Mouse (Mus musculus) gastrocnemius, postnatal 14 days (tissue): ENCODE results near the gene Actrt3. TPM values are rescaled to one million over a fixed set of nuclear protein-coding genes. Genes with fewer than 3 reads are reported as not detected.
"Not testable (repeated sequence)": the region's sequence is repeated elsewhere in the genome, so short reads cannot be mapped to it uniquely, and the experiment has no call there.

Experiments
- DNase-seq: peaks from one replicate; pipeline ENCODE4 v3.0.0; 2021; ENCODE audit warnings: mixed read lengths
- intact Hi-C: fragments of 180-260 bp; cut with DNase I; formaldehyde crosslinking; loops from one replicate; pipeline ENCODE4 v1.15.1; 2025; ENCODE audit warnings: low total_unique reads
- total RNA-seq, 2 experiments: library from RNA; stranded (reverse); gene quantifications; 2 replicates each; pipeline ENCODE4 v1.2.3; 2021

Actrt3 gene
- total RNA-seq, 2 experiments from 2014 or later: not detected

DNA sequence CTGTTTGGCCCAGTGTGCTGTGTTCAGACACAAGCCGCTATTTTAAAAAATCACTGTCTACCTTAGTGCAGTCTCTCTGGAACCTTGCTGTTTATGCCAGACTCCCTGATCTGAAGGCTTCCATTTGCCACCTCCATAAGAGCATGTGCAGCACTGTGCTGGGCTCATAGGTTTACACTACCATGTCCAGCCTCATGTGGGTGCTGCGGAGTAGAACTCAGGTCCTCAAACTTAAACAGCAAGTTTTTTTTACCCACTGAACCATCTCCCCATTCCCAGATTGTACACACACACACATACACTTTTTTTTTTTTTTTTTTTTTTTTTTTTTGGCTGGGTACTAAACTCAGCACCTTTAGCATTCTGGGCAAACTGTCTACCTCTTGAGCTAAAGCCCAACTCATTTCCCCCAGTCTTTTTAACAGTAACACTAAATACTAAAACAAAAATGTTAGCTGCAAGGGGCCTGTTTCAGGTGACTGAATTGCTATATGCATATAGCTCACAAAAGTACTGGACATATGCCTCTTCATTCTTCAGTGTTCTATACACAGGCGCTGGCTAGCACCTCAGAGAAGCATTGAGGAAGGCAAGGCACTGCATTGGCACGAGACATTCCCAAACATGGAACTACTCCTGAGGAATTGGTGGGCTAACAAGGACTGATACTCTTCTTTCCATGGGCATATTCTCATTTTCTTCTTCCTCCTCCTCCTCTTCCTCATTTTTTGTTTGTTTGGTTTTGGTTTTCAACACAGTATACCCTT is 5.8 kb downstream of the Actrt3 start:
- no peak for DNase-seq
- intact Hi-C loops: loop anchor here (10.0 kb wide), 1 partner anchor 401 kb away; the partner anchor contains the start of gene Prkci

DNA sequence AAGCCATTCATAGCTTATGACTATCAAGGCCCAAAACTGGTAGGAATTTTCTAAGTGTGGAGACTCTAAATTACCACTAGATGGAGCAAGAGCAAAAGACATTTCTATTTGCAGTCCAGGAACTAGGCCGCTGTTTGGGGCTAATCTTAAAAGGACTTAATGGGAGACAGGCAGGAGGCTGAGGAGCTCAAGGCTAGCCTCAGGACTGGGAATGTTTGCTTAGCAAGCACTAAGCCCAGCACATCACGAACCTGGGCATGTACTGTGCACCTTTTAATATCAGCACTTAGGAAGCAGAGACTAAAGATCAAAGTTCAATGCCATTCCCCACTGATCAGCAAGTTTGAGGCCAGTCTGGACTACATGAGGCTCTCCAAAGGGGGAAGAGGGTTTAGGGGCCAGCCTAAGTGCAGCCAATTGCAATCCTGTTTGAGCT is 7.3 kb downstream of the Actrt3 start:
- DNase-seq: no peak
- intact Hi-C loops: loop anchor here (10.0 kb wide), 1 partner anchor 402 kb away; the partner anchor contains the start of gene Prkci

DNA sequence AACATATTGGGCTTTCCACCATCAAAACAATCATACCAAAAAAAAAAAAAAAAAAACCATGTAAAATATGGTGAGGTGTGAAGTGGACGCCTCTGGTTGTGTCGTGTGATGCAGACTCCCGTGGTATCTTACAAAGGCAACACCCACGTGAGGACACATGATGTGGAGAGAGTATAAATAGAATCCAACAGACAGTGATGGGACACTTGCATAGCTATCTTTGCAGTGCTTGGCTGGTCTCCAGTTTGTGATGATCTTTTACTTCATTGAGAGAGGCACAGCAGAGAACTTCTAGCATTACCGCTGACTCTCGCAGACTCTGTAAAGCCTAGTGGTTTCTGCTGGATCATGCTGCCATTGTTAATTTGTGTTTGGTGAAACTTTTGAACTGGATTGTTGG is 10.9 kb downstream of the Actrt3 start:
- intact Hi-C loops: no loop called here

DNA sequence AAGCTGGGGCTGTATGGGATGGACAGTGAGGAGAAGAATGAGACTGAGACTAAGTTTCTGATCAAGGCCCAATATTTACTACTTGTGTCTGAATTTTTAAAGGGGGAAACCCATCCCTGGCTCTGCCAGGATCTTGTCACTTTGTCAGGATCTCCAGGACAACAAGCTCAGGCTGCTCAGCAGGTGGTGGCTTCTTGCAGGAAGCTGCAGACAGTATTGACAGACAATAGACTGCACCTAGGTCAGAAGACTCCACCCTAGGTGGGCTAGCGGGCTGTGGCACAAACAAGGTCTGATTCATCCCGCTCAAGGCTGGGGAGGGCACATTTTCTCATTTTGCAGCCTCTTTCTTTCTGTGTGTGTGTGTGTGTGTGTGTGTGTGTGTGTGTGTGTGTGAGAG is 26.2 kb downstream of the Actrt3 start:
- intact Hi-C loops: no loop called here
- no peak for DNase-seq

More for the DNA sequence above, 10.9 kb downstream of the Actrt3 start:
- DNase-seq: no peak

DNA sequence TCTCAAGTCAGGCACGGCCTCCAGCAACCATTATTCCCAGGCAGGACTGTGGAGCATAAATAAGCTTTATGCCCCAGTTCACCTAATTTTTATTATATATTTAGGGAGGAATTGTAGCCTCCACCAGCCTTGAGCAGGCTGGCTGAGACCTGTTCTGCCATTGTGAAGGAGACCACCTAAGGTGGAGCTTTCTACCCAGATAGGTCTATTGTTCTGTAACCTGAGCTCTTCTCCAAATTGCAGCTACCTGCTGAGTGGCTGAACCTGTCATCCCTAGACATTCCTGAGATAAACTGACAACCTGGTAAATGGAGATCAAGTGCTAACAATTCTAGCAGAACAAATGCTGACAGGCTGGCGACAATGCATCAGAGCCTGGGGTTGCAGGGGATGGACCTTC is 33.4 kb downstream of the Actrt3 start:
- DNase-seq, intact Hi-C loops: not testable (repeated sequence)

DNA sequence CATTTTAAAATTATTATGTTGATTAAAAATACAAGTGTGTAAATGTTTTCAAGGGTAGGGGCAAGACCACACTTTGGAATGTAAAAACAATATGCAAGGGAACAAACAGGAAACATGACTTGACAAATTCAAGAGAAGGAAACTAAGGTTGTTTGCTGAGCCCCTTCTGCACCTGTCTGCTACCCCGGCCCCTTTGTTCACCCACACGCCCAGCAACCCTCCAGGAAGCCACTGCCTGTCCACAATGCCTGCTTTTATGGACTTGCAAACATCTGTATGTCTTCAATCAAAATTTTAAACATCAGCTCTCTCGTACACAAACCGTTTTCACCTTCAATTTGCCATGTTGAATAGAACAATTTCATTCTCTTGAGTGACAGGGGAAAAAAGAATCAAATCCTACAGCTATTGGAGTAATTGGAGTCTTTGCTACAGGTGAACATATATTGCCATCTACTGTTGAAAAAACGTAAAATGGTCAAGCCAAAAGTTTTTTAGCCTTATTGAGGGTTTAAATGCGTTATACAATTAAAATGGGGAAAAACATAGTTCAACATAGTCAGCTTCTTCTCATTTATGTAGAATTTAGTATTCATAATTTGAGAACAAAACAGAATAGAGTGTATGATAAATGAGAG is 38.9 kb downstream of the Actrt3 start:
- intact Hi-C loops: no loop called here
- no peak for DNase-seq

DNA sequence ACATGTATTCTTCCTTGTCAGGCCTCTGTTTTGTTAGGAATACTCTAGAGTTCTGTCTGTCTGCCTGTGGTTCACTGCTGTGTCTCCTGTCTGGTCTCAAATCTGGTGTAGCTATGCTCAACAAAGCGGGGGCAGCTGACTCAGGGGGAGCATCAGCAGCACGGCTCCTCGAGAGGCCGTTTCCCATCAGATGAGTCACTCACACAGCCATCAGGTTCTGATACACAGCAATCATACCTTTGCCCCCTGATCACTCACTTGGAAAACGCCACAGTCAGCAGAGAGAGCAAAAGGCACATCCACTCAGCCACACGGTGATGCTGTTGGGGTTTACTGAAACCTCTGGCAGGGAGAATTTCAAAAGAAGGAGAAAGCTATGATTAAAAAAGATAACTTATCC is 46.0 kb downstream of the Actrt3 start:
- no peak for DNase-seq
- intact Hi-C loops: no loop called here

DNA sequence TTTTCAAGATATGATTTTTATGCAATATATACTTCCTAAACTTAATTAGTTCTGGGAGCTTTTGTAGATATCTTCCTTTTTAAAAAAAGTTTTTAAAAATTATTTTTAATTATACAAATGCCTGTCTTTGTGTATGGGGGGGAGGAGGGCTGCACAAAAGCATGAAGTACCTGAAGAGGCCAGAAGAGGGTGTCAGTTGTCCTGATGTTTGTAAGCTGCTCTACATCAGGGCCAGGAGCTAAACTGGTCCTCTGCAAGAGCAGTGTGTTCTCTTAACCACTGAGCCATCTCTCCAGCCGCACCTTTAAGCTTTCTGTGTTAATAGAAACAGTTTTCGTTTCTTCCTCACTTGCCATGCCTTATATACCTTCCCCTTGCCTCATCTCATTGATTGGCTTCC is 49.5 kb downstream of the Actrt3 start:
- no peak for DNase-seq
- intact Hi-C loops: no loop called here

DNA sequence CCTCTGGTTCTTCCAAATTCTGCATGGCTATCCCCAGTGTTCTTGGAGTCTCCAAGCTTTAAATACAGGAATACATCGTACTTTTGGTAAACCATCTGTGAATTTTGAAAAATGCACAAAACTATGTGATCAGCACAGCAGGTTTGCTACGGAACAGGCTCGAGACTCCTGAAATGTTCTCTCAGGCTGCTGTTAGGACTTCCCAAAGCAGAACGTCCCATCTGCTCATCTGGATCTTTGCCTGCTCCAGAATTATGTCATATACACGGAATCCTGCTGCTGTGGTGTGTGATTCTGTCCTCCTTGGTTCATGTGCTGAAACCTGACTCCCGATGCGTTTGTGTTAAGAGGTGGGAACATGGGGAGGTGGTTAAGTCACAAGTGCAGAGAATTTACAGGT is 50.8 kb downstream of the Actrt3 start:
- DNase-seq: no peak
- intact Hi-C loops: no loop called here

DNA sequence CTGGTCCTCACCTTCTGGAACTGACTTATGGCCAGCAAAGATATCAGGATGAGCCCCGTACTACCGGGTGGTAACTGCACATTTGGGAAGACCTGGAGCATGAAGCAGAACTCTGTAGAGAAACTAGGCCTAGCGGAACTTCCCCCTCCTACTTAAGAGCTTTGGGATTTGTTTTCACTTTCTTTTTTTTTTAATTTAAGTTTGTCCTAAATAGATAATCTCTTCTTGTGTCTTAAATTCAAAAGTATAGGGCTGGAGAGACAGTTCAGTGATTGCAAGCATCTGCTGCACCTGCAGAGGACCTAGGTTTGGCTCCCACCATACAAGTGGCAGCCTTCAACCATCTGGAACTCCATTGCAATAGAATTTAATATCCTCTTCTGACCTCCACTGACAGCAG is 51.8 kb downstream of the Actrt3 start, which contains the start of gene Mecom:
Mecom (minus strand) TSS at position 101 of the 400 bp plus-strand sequence.
- DNase-seq: no peak
- intact Hi-C loops: no loop called here

Other genes starting within 250 kb of the Actrt3 start
- 10 to 100 TPM in 1 of 2 experiments, 1 to 10 TPM in 1; 9.8 to 12.2 TPM for gene Mecom, start 51.9 kb downstream of the Actrt3 start, total RNA-seq
- gene Mynn, start 2.1 kb upstream of the Actrt3 start, total RNA-seq: 10 to 100 TPM; 10.9 to 11.6 TPM
- gene Lrriq4, start 44.6 kb upstream of the Actrt3 start, total RNA-seq: not detected
- gene Lrrc34, start 47.9 kb upstream of the Actrt3 start, total RNA-seq: not detected
- not detected for gene Lrrc31, start 99.9 kb upstream of the Actrt3 start, total RNA-seq
- under 1 TPM in 1 of 2 experiments, not detected in 1; 0.06 TPM for gene Samd7, start 146.4 kb upstream of the Actrt3 start, total RNA-seq
- 10 to 100 TPM; 37.8 to 38.5 TPM for gene Sec62, start 192.9 kb upstream of the Actrt3 start, total RNA-seq